Mouse (Mus musculus) A20 (cell line): ENCODE measurements around the gene Mplkip.

Experiments used
- DNase-seq: peaks from one replicate; pipeline ENCODE4 v3.0.0-alpha.2; 2011; ENCODE audit warnings: low read depth, low spot score

The Mplkip gene

DNA sequence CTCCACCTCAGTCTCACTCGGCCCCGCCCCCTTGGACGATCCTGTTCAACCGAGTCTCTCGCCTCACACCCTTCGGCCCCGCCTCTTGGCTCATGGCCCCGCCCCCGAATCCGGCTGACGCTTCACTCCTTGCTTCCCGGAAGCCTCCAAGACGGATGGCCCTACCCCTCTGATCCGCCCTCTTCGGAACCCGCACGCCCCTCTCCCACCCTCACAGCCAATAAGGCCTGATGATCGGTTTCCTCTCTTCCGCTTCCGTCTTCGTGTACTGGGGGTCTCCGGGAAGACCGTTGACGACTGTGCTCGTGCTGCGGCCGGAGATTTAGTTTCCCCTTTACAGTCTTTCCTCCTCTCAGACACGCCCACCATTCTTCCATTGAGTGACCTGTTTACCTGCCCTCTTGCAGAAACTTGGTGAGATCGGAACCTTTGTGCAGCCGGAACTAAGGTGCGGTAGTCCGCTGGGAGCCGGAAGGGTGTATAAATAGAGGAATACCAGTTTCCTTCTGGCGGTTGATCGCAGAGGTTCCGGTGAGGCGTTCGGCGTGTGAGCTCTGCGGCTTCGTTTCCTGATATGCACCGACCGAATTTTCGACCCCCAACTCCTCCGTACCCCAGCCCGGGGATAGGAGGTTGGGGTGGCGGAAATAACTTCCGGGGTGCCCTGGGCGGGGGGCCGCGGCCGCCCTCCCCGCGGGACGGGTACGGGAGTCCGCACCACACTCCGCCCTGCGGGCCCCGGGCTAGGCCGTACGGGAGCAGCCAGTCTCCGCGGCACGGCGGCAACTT is at the start of gene Mplkip, which contains the start of gene Sugct:
Mplkip (plus strand) TSS at position 282 of the 789 bp plus-strand sequence.
Sugct (minus strand) TSS at position 643 of the 789 bp plus-strand sequence.
- peak; percentile 100 for DNase-seq

DNA sequence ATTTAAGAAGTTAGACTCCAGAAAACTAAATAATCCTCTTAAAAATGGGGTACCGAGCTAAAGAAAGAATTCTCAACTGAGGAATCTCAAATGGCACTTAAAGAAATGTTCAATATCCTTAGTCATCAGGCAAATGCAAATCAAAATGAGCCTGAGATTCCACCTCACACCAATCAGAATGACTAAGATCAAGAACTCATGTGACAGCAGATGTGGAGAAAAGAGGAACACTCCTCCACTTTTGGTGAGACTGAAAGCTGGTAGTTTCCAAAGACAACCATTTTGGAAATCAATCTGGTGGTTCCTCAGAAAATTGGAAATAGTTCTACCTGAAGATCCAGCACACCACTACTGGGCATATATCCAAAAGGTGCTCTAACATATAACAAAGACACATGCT is 27.6 kb upstream of the Mplkip start:
- DNase-seq, result no peak

DNA sequence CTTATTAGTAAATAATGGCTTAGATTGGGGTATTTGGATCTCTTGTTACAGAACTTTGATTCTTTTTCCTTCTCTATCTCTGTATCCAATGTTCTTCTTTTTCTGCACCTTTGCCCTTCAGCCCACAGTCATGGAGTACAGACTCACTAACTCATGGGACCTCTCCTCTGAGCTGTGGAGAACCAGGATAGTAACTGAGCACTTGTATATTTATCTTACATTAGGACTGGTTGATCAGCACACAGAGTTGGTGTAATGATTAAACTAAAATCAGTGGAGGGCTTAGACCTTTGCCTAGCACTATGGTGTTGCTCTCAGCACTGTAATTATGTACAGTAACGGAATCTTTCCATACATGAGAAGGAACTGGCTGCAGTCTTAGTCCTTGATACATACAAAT is 23.9 kb upstream of the Mplkip start:
- DNase-seq, result no peak

DNA sequence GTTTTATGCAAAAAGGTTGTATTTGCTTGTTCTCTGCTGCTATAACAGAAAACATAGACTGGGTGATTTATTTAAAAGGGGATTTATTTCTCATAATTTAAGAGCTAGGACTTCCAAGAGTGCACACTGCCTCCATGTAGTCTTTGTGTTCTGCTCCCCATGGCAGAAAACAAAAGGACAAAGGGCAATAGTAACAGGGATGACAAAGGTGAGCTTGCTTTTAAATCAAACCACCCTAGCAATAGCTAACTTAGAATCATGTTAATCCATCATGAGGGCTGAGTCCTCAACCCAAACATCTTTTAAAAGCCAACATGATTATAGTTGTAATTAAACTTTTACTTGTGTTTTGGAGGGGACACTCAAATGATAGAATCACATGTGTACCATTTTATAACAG is 5.5 kb upstream of the Mplkip start:
- DNase-seq, result no peak

DNA sequence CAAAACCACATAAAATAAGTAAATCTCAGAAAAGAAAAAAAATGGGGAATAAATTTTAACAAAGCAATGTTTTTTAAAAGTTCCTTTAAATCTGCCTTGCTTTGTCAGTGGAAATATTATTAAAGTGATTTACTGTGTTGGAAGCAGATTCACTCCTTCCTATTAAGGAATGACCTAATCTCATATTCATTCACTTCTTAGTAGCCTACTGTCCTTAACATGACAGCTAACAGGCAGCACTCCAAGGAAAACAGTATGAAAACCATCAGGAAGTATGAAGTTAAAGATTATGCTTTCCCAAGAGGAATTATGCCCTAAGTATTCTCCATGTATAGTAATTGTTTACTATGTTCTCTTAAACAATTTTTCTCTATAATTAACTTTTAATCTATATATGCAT is 4.3 kb upstream of the Mplkip start:
- DNase-seq, result no peak

DNA sequence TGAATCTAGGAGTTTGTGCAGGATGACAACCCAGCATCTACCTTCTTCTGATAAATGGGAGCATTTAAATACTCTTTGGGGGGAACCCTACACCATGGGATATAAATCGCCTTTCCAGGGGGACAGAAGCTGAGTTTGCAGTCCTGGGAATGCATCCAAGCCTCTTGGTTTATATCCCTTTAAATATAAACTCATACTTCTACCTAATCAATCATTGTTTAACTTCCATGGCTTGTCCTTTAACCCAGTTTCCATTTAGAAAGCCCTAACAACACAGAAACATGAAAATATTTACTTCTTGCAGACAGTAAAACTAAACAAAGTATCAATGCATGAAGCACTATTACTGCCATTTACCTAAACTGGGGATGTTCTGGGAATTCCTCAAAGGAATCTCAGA is 3.6 kb upstream of the Mplkip start:
- DNase-seq, result no peak

DNA sequence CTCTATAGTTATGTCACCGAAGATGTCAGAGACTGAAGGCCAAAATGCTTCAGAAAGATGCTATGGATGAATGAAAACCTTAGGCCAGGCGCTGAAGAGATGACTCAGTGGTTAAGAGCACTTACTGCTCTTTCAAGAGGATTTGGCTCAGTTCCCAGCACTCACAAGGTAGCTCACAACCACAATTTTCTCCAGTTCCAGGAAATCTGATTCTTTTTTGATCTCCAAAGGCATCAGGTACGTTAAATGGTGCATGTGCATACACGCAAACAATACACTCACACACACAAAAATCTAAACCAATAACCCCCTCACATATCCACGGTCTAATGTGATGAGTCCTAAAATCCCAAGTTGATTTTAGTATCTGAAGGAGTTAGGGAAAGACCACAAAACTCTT is 1.2 kb upstream of the Mplkip start:
- DNase-seq, result peak; percentile 31

DNA sequence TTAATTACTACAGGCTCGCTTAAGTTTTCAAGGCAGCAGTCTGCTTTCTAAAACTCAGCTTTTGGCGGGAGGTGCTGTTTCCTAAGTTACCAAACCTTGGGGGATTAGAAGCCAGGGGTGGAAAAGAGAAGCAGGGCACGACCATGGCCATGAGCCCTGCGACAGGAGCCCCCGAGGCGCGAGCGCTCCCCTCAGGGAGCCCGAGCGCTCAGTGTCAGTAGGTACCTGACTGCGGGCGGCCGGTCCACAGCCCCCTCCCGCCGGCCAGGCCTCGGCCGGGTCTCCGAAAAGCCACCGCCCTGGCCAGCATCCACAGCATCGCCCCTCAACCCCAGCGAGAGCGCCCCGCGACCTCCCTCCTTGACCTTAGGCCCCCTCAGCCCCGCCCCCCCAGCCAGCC is 578 bp upstream of the Mplkip start:
- peak; percentile 84 for DNase-seq

DNA sequence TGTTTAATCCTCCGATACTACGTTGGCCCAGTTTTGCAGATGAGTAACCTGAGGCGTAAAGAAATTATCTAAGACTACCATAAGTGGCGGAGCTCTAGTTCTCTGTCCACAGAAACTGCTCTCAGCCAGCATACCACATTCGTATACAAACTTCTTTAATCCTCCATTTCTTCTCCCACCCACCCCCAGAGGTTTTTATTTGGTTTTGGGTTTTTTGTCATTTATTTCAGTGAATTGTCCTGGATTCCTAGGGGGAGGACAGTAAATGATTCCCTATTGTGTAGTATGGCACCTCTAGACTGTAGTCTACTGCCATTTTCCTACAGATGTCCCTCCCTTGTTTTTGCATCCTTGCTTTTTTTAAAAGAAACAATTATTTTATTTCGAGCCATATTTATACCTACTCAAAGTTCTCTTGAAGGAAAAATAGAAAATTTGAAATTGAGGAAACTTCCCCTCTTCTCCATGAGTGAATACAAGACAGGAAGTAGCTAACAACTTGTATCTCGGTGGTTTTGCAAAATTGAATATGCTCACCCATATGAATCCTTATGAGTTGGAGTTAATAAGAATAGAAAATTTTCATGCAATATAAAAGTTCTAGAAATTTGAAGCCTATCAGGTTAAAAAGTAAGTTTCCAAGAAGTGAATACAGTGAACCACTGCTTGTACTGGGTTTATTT is 1.0 kb downstream of the Mplkip start:
- peak; percentile 55 for DNase-seq

DNA sequence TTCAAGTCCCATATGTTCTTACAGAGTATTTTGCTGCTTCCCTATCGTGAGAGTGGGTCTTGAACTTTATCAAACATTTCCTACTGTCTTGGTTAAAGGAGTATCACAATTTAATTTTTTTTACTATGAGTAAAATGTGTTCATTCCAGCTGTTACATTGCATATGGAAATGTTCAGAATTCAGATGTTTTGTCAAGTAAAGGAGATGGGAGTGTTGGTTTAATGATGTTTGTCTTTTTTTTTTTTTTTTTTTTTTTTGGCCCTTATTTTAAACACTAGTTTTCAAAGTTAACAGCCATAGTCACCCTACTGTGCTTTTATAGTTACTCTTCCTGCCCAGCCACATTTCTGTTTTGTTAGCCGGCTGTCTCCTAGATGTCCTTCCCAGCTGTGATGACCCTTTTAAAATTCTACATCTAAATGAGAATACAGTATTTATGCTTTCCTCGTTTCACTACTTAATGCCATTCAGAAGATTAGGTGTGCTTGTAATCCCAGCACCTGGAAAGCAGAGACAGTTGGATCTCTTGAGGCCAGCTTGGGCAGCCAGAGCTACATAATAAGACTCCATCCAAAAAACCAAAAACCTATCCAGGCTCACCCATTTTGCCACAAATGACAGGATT is 5.2 kb downstream of the Mplkip start:
- no peak for DNase-seq

DNA sequence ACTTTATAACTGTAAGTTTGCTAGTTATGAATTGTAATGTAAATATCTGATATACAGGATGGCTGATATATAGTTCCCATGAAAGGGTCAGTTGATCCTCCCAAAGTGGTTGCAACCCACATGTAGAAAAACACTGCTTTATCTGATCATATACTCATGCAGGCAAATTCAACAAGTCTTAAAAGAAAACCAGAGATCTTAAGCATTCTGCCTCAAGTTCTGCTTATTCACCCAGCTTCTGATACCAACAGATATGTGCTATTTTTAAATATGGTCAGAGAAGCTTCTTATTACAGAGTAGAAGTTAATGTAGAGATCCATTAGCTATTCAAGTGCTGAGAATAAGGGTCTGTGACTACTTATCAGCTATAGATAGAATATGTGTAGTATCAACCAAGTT is 6.3 kb downstream of the Mplkip start:
- no peak for DNase-seq

DNA sequence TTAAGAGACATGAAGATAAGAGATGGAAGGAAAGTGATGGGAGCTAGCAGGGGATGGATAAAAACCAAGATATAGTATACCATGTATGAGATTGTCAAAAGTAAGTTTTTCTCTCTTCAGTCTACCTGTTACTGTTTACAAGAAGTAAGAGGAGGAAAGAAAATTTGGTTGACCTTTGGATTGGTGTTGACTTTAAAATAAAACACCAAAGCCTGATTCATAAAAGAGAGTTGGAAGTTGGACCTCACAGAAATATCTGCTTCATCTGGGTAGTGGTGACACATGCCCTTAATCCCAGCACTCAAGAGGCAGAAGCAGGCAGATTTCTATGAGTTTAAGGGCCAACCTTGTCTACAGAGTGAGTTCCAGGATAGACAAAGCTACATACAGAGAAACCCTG is 7.3 kb downstream of the Mplkip start:
- no peak for DNase-seq

DNA sequence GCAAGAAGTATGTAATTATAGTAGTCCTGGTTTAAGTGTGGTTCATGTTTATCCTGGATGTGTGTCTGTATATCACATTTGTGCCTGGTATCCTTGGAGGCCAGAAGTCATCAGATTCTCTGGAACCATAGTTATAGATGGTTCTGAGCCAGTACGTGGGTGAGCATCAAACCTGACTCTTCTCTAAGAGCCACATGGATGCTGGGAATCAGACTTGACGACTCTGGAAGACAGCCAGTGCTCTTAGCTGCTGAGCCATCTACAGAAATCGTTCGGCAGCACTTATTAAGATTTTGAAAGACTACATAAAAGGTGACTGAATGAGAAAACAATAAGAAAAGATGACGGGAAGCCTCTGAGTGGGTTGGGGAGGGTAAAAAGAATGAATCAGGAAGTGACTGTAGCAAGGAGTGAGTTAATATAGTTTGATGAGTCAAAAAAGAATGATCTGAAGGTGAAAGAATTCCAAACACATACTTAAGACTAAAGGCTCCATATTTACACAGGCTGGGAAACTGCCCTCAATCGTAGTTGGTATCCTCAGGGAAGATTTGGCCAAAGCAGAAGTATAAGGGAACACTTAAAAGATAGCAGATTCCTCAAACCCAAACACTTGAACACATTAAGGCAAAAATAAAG is 10.3 kb downstream of the Mplkip start:
- no peak for DNase-seq

DNA sequence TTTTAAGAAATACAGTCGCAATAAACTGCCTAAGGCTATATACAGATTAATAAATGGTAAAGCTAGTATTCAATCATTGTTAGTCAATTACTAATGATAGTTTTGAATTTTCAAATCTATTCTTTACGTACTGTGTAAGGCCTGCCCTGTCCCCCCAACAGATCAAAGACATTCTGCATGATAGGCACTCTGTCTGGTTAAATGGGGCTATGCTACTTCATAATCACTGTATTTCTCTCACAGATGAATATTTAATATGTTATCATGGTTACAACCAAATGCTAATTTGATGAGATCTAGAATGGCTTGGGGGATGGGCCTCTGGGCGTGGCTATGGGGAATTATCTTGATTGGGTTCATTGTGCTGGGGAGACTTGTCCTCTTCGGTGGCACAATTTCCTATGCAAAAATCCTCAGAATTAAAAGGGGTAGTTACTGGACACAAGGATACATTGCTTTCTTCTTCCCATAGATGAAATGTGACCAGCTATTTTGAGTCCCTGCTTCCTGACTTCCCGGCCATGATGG is 13.9 kb downstream of the Mplkip start:
- DNase-seq, result no peak

DNA sequence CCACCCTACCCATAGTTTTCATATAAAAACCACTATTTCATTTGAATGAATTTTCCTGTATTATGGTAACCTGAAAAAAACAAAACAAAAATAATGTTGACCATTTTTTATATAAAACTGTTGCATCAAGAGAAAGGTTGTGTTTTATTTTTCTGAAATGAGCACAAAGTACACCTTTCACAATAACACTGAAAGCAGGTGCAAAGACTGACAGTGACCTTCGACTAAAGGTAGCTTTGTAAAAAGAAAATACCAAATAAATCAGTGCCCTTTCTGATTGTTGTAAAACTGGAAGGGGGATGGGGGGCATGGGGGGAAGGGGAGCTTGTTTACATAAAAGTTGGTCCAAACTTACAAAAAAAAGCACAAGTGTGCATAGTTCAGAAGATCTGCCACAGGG is 22.4 kb downstream of the Mplkip start:
- DNase-seq, result no peak

DNA sequence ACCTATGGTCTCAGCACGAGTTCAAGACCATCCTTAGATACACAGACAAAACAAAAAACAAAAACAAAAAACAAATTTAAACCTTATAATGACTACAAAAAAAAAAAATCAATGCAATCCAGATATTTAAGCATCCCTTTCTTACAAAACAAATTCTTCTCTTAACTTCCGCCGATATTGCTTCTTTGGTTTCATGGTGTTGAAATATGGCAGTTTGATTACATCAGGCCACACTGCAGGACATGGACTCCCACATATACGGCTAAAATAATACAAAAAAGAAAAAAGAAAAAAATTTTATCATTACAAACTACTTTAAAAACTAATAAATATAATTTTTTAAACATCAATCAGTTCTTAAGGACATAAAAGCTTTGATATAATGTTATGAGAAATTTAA is 32.9 kb downstream of the Mplkip start:
- no peak for DNase-seq

DNA sequence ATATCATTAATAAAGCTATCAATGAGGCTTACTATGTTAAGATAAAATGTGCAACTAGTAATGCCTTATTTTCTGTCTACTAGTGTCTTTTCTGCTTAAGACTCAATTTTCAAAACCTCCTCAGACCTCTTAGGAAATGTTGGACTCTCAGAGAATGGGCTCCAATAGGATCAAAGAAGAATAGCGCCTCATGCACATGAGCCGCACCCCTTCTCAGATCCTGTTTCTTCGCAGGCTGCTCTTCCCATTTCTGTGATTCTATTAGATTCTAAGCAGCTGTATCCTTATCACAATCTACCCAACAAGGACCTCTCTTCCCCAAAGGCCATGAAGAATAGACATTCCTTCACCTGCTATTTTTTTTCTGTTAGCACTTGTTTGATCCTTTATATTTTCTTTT is 33.8 kb downstream of the Mplkip start:
- no peak for DNase-seq
